Mouse (Mus musculus): ENCODE measurements around the gene Atp5l.

DNA sequence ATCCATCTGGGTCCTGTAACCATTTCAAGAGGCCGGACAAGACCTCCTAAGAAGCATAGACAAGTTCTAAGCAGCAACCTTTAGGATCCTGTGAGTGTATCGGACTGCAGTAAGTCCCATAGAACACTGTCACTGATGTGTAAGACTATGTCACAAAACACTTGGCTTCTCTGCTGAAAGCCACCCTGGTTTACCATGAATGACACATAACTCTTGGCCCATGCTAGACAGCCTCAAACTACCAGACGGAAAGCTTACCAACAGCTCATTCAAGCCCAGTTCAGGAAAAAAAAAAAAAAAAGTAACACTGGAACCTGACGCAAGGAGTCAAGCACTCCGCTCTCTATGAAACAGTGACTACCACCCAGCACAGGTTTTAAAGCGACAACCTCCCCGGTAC, 42.9 kb downstream of the Atp5l start:
- TF ChIP-seq CTCF (IDR thresholded peaks at IDR 0.05; ENCODE audit: insufficient read depth, low read length) (no peak), POLR2A (IDR thresholded peaks at IDR 0.05; ENCODE audit: borderline replicate concordance, extremely low read depth, low read depth, low read length) (no peak)

Data from lung, adult 2 months (tissue).